Mouse (Mus musculus): Measurements from ENCODE around the gene Erc2. TPM values are rescaled to one million over a fixed set of nuclear protein-coding genes. Genes with fewer than 3 reads are reported as not detected.

Gene Erc2
- polyA plus RNA-seq, 1 experiment from 2014 or later, result 4.3 TPM

GRCm38 (mm10) chr14:28231241-28231640, 609.0 kb downstream of the Erc2 start:
- ATAC-seq (ENCODE audit: low read depth) (no peak), DNase-seq (ENCODE audit: low spot score) (no peak)
- no peaks in the 10 kb centered on the region for H3K4me1 ChIP-seq (ENCODE audit: control insufficient read depth, insufficient read depth, low read length)
- H3K36me3 ChIP-seq (ENCODE audit: control insufficient read depth, insufficient read depth, low read length), result no peaks in the 10 kb centered on the region
- no peak overlapping the region for H3K4me3 ChIP-seq (ENCODE audit: low read depth, low read length)
- WGBS, result 57% methylated on average over 2 of the region's 2 CpGs
- no peak overlapping the region for H3K4me2 ChIP-seq (ENCODE audit: low read depth, low read length)
- no peaks in the 10 kb centered on the region for H3K27me3 ChIP-seq (replicated peaks; ENCODE audit: control insufficient read depth, insufficient read depth, low read length)
- H3K9ac ChIP-seq (ENCODE audit: low read depth, low read length), result no peak overlapping the region
- no peaks in the 10 kb centered on the region for H3K9me3 ChIP-seq (ENCODE audit: control insufficient read depth, low read length)
- no peak overlapping the region for H3K27ac ChIP-seq (replicated peaks; ENCODE audit: low read depth, low read length)

GRCm38 (mm10) chr14:28238336-28239048, 616.3 kb downstream of the Erc2 start:
- Histone ChIP-seq H3K27me3 (replicated peaks; ENCODE audit: control insufficient read depth, insufficient read depth, low read length) (no peaks in the 10 kb centered on the region), H3K27ac (replicated peaks; ENCODE audit: low read depth, low read length) (no peak overlapping the region), H3K36me3 (ENCODE audit: control insufficient read depth, insufficient read depth, low read length) (no peaks in the 10 kb centered on the region), H3K4me3 (ENCODE audit: low read depth, low read length) (no peak overlapping the region), H3K9me3 (ENCODE audit: control insufficient read depth, low read length) (no peaks in the 10 kb centered on the region), H3K9ac (ENCODE audit: low read depth, low read length) (no peak overlapping the region), H3K4me2 (ENCODE audit: low read depth, low read length) (no peak overlapping the region), H3K4me1 (ENCODE audit: control insufficient read depth, insufficient read depth, low read length) (peaks cover 5% of the 10 kb centered on the region; the same call in 1 of the 2 replicates)
- DNase-seq (ENCODE audit: low spot score) (no peak), ATAC-seq (ENCODE audit: low read depth) (no peak)
- 85% methylated on average over 9 of the region's 9 CpGs for WGBS

- DNase-seq (ENCODE audit: low spot score) (no peak), ATAC-seq (ENCODE audit: low read depth) (no peak)
- 26% methylated on average over 3 of the region's 3 CpGs for WGBS
- H3K27ac ChIP-seq (replicated peaks; ENCODE audit: low read depth, low read length), result no peak overlapping the region
- H3K27me3 ChIP-seq (replicated peaks; ENCODE audit: control insufficient read depth, insufficient read depth, low read length), result no peaks in the 10 kb centered on the region
- peaks cover 5% of the 10 kb centered on the region; the same call in 1 of the 2 replicates for H3K4me1 ChIP-seq (ENCODE audit: control insufficient read depth, insufficient read depth, low read length)
- H3K36me3 ChIP-seq (ENCODE audit: control insufficient read depth, insufficient read depth, low read length), result no peaks in the 10 kb centered on the region
- H3K9me3 ChIP-seq (ENCODE audit: control insufficient read depth, low read length), result no peaks in the 10 kb centered on the region
- H3K4me2 ChIP-seq (ENCODE audit: low read depth, low read length), result no peak overlapping the region
- no peak overlapping the region for H3K9ac ChIP-seq (ENCODE audit: low read depth, low read length)
- no peak overlapping the region for H3K4me3 ChIP-seq (ENCODE audit: low read depth, low read length)
Measured at GRCm38 (mm10) chr14:28240111-28240510, 617.9 kb downstream of the Erc2 start.

GRCm38 (mm10) chr14:28242743-28243142, 620.5 kb downstream of the Erc2 start:
- Histone ChIP-seq H3K27me3 (replicated peaks; ENCODE audit: control insufficient read depth, insufficient read depth, low read length) (no peaks in the 10 kb centered on the region), H3K9ac (ENCODE audit: low read depth, low read length) (no peak overlapping the region), H3K4me1 (ENCODE audit: control insufficient read depth, insufficient read depth, low read length) (peaks cover 5% of the 10 kb centered on the region; the same call in 1 of the 2 replicates), H3K4me3 (ENCODE audit: low read depth, low read length) (no peak overlapping the region), H3K4me2 (ENCODE audit: low read depth, low read length) (no peak overlapping the region), H3K27ac (replicated peaks; ENCODE audit: low read depth, low read length) (no peak overlapping the region), H3K9me3 (ENCODE audit: control insufficient read depth, low read length) (no peaks in the 10 kb centered on the region), H3K36me3 (ENCODE audit: control insufficient read depth, insufficient read depth, low read length) (no peaks in the 10 kb centered on the region)
- ATAC-seq (ENCODE audit: low read depth) (no peak), DNase-seq (ENCODE audit: low spot score) (no peak)
- WGBS, result 77% methylated on average over 3 of the region's 3 CpGs

GRCm38 (mm10) chr14:28243474-28243873, 621.2 kb downstream of the Erc2 start:
- Histone ChIP-seq H3K9ac (ENCODE audit: low read depth, low read length) (no peak overlapping the region), H3K9me3 (ENCODE audit: control insufficient read depth, low read length) (no peaks in the 10 kb centered on the region), H3K27me3 (replicated peaks; ENCODE audit: control insufficient read depth, insufficient read depth, low read length) (no peaks in the 10 kb centered on the region), H3K4me2 (ENCODE audit: low read depth, low read length) (no peak overlapping the region), H3K27ac (replicated peaks; ENCODE audit: low read depth, low read length) (no peak overlapping the region), H3K4me1 (ENCODE audit: control insufficient read depth, insufficient read depth, low read length) (peaks cover 5% of the 10 kb centered on the region; the same call in 1 of the 2 replicates), H3K36me3 (ENCODE audit: control insufficient read depth, insufficient read depth, low read length) (no peaks in the 10 kb centered on the region), H3K4me3 (ENCODE audit: low read depth, low read length) (no peak overlapping the region)
- DNase-seq (ENCODE audit: low spot score) (peak; percentile 29), ATAC-seq (ENCODE audit: low read depth) (no peak)
- WGBS, result 82% methylated on average over 4 of the region's 4 CpGs

DNA sequence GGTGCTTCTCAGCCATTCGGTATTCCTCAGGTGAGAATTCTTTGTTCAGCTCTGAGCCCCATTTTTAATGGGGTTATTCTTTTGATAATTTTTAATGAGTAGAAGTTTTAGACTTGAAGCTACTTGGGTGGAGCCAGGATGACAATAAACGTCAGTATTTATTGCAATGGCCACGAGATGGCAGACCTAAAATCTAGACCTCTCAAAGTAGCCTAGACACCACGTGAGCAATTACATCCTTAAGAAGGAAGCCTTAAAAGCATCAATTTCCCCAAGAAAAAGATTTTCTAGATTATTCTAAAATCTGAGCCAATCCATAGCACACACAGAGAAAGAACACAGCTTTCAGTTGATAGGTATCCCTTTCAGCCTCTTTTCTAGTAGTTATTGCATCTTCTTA, 640.5 kb downstream of the Erc2 start:
- DNase-seq (ENCODE audit: low spot score) (no peak), ATAC-seq (ENCODE audit: low read depth) (no peak)
- 59% methylated on average over 4 of the region's 4 CpGs for WGBS
- H3K9me3 ChIP-seq (ENCODE audit: control insufficient read depth, low read length), result no peaks in the 10 kb centered on the region
- H3K4me1 ChIP-seq (ENCODE audit: control insufficient read depth, insufficient read depth, low read length), result no peaks in the 10 kb centered on the region
- no peak overlapping the region for H3K4me2 ChIP-seq (ENCODE audit: low read depth, low read length)
- no peak overlapping the region for H3K9ac ChIP-seq (ENCODE audit: low read depth, low read length)
- H3K27ac ChIP-seq (replicated peaks; ENCODE audit: low read depth, low read length), result no peak overlapping the region
- no peak overlapping the region for H3K4me3 ChIP-seq (ENCODE audit: low read depth, low read length)
- H3K36me3 ChIP-seq (ENCODE audit: control insufficient read depth, insufficient read depth, low read length), result no peaks in the 10 kb centered on the region
- H3K27me3 ChIP-seq (replicated peaks; ENCODE audit: control insufficient read depth, insufficient read depth, low read length), result no peaks in the 10 kb centered on the region

DNA sequence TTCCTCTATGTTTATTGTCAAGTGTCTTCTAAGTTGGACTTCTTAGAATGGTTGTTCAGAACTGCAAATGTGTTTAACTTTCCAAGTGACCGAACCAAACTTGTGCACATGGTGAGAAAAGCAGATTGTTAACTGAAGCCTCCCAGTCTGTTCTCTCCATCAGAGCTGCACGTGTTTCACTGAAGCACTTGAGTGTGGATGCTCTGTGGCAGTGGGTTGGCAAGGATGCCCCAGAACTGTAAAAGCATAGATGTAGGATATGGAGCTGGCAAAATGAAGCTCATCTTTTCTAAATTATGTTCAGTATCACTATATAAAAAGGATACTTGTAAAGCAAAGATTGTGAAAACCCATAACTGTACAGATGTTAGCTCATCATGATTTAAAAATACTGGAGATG, 645.1 kb downstream of the Erc2 start:
- no peak overlapping the region for H3K27ac ChIP-seq (replicated peaks; ENCODE audit: low read depth, low read length)
- H3K4me1 ChIP-seq (ENCODE audit: control insufficient read depth, insufficient read depth, low read length), result no peaks in the 10 kb centered on the region
- no peak overlapping the region for H3K9ac ChIP-seq (ENCODE audit: low read depth, low read length)
- DNase-seq (ENCODE audit: low spot score), result no peak
- no peak overlapping the region for H3K4me2 ChIP-seq (ENCODE audit: low read depth, low read length)
- H3K27me3 ChIP-seq (replicated peaks; ENCODE audit: control insufficient read depth, insufficient read depth, low read length), result no peaks in the 10 kb centered on the region
- no peak overlapping the region for H3K4me3 ChIP-seq (ENCODE audit: low read depth, low read length)
- H3K9me3 ChIP-seq (ENCODE audit: control insufficient read depth, low read length), result no peaks in the 10 kb centered on the region
- WGBS, result 73% methylated on average over 2 of the region's 2 CpGs
- ATAC-seq (ENCODE audit: low read depth), result no peak
- H3K36me3 ChIP-seq (ENCODE audit: control insufficient read depth, insufficient read depth, low read length), result no peaks in the 10 kb centered on the region

GRCm38 (mm10) chr14:28271846-28272245, 649.6 kb downstream of the Erc2 start:
- 78% methylated on average over 8 of the region's 8 CpGs for WGBS
- no peaks in the 10 kb centered on the region for H3K27me3 ChIP-seq (replicated peaks; ENCODE audit: control insufficient read depth, insufficient read depth, low read length)
- DNase-seq (ENCODE audit: low spot score), result no peak
- ATAC-seq (ENCODE audit: low read depth), result no peak
- no peak overlapping the region for H3K27ac ChIP-seq (replicated peaks; ENCODE audit: low read depth, low read length)
- no peak overlapping the region for H3K4me2 ChIP-seq (ENCODE audit: low read depth, low read length)
- no peaks in the 10 kb centered on the region for H3K9me3 ChIP-seq (ENCODE audit: control insufficient read depth, low read length)
- H3K4me1 ChIP-seq (ENCODE audit: control insufficient read depth, insufficient read depth, low read length), result no peaks in the 10 kb centered on the region
- H3K9ac ChIP-seq (ENCODE audit: low read depth, low read length), result no peak overlapping the region
- no peaks in the 10 kb centered on the region for H3K36me3 ChIP-seq (ENCODE audit: control insufficient read depth, insufficient read depth, low read length)
- H3K4me3 ChIP-seq (ENCODE audit: low read depth, low read length), result no peak overlapping the region

DNA sequence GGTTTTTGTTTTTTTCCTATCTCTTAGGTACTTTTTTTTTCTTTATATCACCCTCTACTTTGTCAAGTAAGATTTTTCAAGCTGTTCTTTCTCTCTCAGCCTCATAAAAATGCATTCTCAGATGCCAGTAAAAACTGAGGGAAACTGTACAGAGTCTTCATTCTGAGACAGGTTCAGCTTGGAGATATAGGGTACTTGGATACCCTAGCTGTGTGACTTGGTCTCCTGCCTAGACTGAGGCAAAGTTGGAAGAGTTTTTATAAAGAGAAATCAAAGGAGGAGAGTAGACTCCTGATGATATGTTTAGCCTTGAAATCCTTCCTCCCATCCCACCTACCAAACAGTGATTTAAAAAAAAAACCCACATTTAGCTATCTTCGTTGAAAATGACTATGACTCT, 651.4 kb downstream of the Erc2 start:
- no peak overlapping the region for H3K9ac ChIP-seq (ENCODE audit: low read depth, low read length)
- no peaks in the 10 kb centered on the region for H3K36me3 ChIP-seq (ENCODE audit: control insufficient read depth, insufficient read depth, low read length)
- 72% methylated on average over 1 of the region's 1 CpGs for WGBS
- no peaks in the 10 kb centered on the region for H3K9me3 ChIP-seq (ENCODE audit: control insufficient read depth, low read length)
- H3K27ac ChIP-seq (replicated peaks; ENCODE audit: low read depth, low read length), result no peak overlapping the region
- no peaks in the 10 kb centered on the region for H3K27me3 ChIP-seq (replicated peaks; ENCODE audit: control insufficient read depth, insufficient read depth, low read length)
- ATAC-seq (ENCODE audit: low read depth) (no peak), DNase-seq (ENCODE audit: low spot score) (no peak)
- H3K4me1 ChIP-seq (ENCODE audit: control insufficient read depth, insufficient read depth, low read length), result 0 out of 2 replicates have a peak, but pooled peaks cover 1% of the 10 kb centered on the region
- H3K4me2 ChIP-seq (ENCODE audit: low read depth, low read length), result no peak overlapping the region
- H3K4me3 ChIP-seq (ENCODE audit: low read depth, low read length), result no peak overlapping the region

Data from embryonic facial prominence, embryonic 14.5 days (tissue).